Mouse (Mus musculus) brain, embryonic 14.5 days (tissue): ENCODE results near the gene Mmp27.

Experiments
- CTCF ChIP-seq: fragments of 200-500 bp; IDR thresholded peaks from 2 replicates; pipeline ENCODE4 v1.5.1; 2012; ENCODE audit warnings: inconsistent platforms, mild to moderate bottlenecking, moderate library complexity, borderline replicate concordance; ENCODE audit not compliant: insufficient read depth, insufficient read length; ENCODE audit errors: extremely low read depth
- POLR2A ChIP-seq: fragments of 200-500 bp; IDR thresholded peaks from 2 replicates; pipeline ENCODE4 v1.6.1; 2012; ENCODE audit warnings: mild to moderate bottlenecking, inconsistent platforms, borderline replicate concordance; ENCODE audit not compliant: poor library complexity, insufficient read depth, insufficient read length, severe bottlenecking; ENCODE audit errors: extremely low read depth

DNA sequence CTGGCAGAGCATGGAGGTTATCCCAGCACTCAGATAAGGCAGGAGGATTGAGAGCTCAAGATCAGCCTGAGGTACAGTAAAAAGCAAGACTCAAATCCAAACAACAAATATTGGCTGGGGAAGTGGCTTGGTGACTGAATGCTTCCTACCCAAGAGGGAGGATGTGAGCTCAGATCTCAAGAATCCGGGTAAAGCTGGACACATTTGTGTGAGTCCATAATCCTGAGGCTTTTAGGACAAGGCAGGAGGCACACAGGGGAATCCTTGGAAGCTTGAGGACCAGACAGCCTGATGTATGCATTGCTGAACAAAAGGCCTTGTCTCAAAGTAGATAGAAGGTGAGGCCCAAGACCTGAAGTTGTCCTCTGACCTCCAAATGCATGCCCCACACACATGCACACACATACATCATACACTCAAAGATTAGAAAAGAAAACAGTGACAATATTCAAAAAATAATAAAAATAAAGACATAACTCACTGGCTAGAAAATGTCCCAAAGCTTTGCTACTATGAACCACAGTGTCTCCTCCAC, 26.2 kb upstream of the Mmp27 start:
- TF ChIP-seq CTCF, result no peak
- no peak for TF ChIP-seq POLR2A
